Mouse (Mus musculus) midbrain, embryonic 11.5 days (tissue): ENCODE measurements around the gene Cct2. TPM values are rescaled to one million over a fixed set of nuclear protein-coding genes. Genes with fewer than 3 reads are reported as not detected.

ENCODE experiments used
- ATAC-seq: fragments of 200-750 bp; cut with Nextera tagmentation; 2 replicates; pipeline ENCODE4 v1.8.0; 2017; ENCODE audit warnings: moderate TSS enrichment, moderate library complexity; ENCODE audit not compliant: low FRiP score
- DNase-seq: peaks from one replicate; pipeline ENCODE4 v3.0.0; 2015; ENCODE audit warnings: low spot score; ENCODE audit errors: missing footprints
- H3K27ac ChIP-seq: fragments of 300-500 bp; sonication (generic); 2 replicates; pipeline ENCODE4 v1.5.1; 2014; ENCODE audit warnings: low read depth, low read length
- H3K27me3 ChIP-seq: fragments of 300-500 bp; sonication (generic); 2 replicates; pipeline ENCODE4 v1.6.1; 2014; ENCODE audit warnings: mild to moderate bottlenecking, low read length, moderate library complexity, mixed read lengths; ENCODE audit not compliant: control insufficient read depth, insufficient read depth
- H3K36me3 ChIP-seq: fragments of 300-500 bp; sonication (generic); 2 replicates; pipeline ENCODE4 v1.6.1; 2014; ENCODE audit warnings: mild to moderate bottlenecking, low read length, moderate library complexity, mixed read lengths; ENCODE audit not compliant: control insufficient read depth, insufficient read depth
- H3K4me1 ChIP-seq: fragments of 300-500 bp; sonication (generic); 2 replicates; pipeline ENCODE4 v1.6.1; 2014; ENCODE audit warnings: low read length; ENCODE audit not compliant: control insufficient read depth, insufficient read depth
- H3K4me2 ChIP-seq: fragments of 300-500 bp; sonication (generic); 2 replicates; pipeline ENCODE4 v1.6.1; 2014; ENCODE audit warnings: mild to moderate bottlenecking, moderate library complexity
- H3K4me3 ChIP-seq: fragments of 300-500 bp; sonication (generic); 2 replicates; pipeline ENCODE4 v1.5.1; 2014; ENCODE audit warnings: low read depth, low read length
- H3K9ac ChIP-seq: fragments of 300-500 bp; sonication (generic); 2 replicates; pipeline ENCODE4 v1.6.1; 2014; ENCODE audit warnings: low read length
- H3K9me3 ChIP-seq: fragments of 300-500 bp; sonication (generic); 2 replicates; pipeline ENCODE4 v1.6.1; 2016; ENCODE audit warnings: low read length; ENCODE audit not compliant: control insufficient read depth
- WGBS: fragments of 180-500 bp; shearing (Covaris S2); extraction: QIAGEN DNeasy Blood & Tissue Kit; methylation state at CpG from one replicate; pipeline ENCODE4 v1.1.7; 2014; 5-methylcytosine and 5-hydroxymethylcytosine counted together
- polyA plus RNA-seq: library from polyadenylated mRNA; unstranded; fragments of >200 nt; fragmentation: Nextera tagmentation; extraction: Ambion mirVana; gene quantifications from 2 replicates; pipeline ENCODE4 v1.2.1, GENCODE M21; 2014

The Cct2 gene
- polyA plus RNA-seq, 1 experiment from 2014 or later = 338 TPM

GRCm38 (mm10) chr10:117097116-117097698 lies 33.6 kb upstream of the Cct2 start:
- H3K27me3 ChIP-seq = no peaks in the 10 kb centered on the region
- H3K36me3 ChIP-seq = no peaks in the 10 kb centered on the region
- peaks cover 20% of the 10 kb centered on the region for H3K4me1 ChIP-seq
- H3K4me3 ChIP-seq = no peak overlapping the region
- WGBS = 72% methylated on average over 2 of the region's 2 CpGs
- DNase-seq = no peak
- H3K4me2 ChIP-seq = no peak overlapping the region
- H3K9ac ChIP-seq = no peak overlapping the region
- no peak for ATAC-seq
- no peaks in the 10 kb centered on the region for H3K9me3 ChIP-seq
- H3K27ac ChIP-seq = no peak overlapping the region

- ATAC-seq (no peak), DNase-seq (no peak)
- Histone ChIP-seq H3K9me3 (no peaks in the 10 kb centered on the region), H3K4me2 (no peak overlapping the region), H3K36me3 (no peaks in the 10 kb centered on the region), H3K9ac (no peak overlapping the region), H3K27ac (no peak overlapping the region), H3K4me1 (peaks cover 20% of the 10 kb centered on the region), H3K27me3 (no peaks in the 10 kb centered on the region), H3K4me3 (no peak overlapping the region)
- WGBS = 88% methylated on average over 6 of the region's 6 CpGs
Measured at GRCm38 (mm10) chr10:117096096-117096495, 32.5 kb upstream of the Cct2 start.

- no peaks in the 10 kb centered on the region for H3K36me3 ChIP-seq
- peak; percentile 92 for DNase-seq
- 19% methylated on average over 15 of the region's 15 CpGs for WGBS
- H3K27ac ChIP-seq = peak overlapping the region; percentile 86
- no peak overlapping the region for H3K4me3 ChIP-seq
- no peaks in the 10 kb centered on the region for H3K27me3 ChIP-seq
- H3K4me2 ChIP-seq = peak overlapping the region; percentile 6
- peak overlapping the region; percentile 24; the same call in 1 of the 2 replicates for H3K9ac ChIP-seq
- H3K9me3 ChIP-seq = no peaks in the 10 kb centered on the region
- ATAC-seq = peak; percentile 95
- H3K4me1 ChIP-seq = peaks cover 20% of the 10 kb centered on the region
Measured at GRCm38 (mm10) chr10:117094504-117095329, 31.1 kb upstream of the Cct2 start.

GRCm38 (mm10) chr10:117089628-117090027 lies 26.0 kb upstream of the Cct2 start:
- H3K9ac ChIP-seq = no peak overlapping the region
- WGBS = 80% methylated on average over 4 of the region's 4 CpGs
- no peak overlapping the region for H3K4me2 ChIP-seq
- H3K4me1 ChIP-seq = peaks cover 10% of the 10 kb centered on the region
- H3K27ac ChIP-seq = no peak overlapping the region
- no peak overlapping the region for H3K4me3 ChIP-seq
- no peaks in the 10 kb centered on the region for H3K9me3 ChIP-seq
- ATAC-seq (no peak), DNase-seq (no peak)
- H3K27me3 ChIP-seq = no peaks in the 10 kb centered on the region
- H3K36me3 ChIP-seq = no peaks in the 10 kb centered on the region

GRCm38 (mm10) chr10:117081914-117082359 lies 18.3 kb upstream of the Cct2 start:
- Histone ChIP-seq H3K9me3 (no peaks in the 10 kb centered on the region), H3K36me3 (peaks cover 5% of the 10 kb centered on the region; the same call in 1 of the 2 replicates), H3K4me1 (no peaks in the 10 kb centered on the region), H3K9ac (no peak overlapping the region), H3K4me2 (no peak overlapping the region), H3K27ac (no peak overlapping the region), H3K4me3 (no peak overlapping the region), H3K27me3 (no peaks in the 10 kb centered on the region)
- DNase-seq = no peak
- no peak for ATAC-seq
- WGBS = 86% methylated on average over 2 of the region's 2 CpGs

- H3K36me3 ChIP-seq = peaks cover 10% of the 10 kb centered on the region
- 77% methylated on average over 4 of the region's 4 CpGs for WGBS
- no peaks in the 10 kb centered on the region for H3K27me3 ChIP-seq
Measured at GRCm38 (mm10) chr10:117081326-117081725, 17.7 kb upstream of the Cct2 start.

GRCm38 (mm10) chr10:117078284-117078683 lies 14.7 kb upstream of the Cct2 start:
- H3K4me2 ChIP-seq = no peak overlapping the region
- H3K27ac ChIP-seq = no peak overlapping the region
- no peak overlapping the region for H3K9ac ChIP-seq
- H3K4me1 ChIP-seq = no peaks in the 10 kb centered on the region
- ATAC-seq (no peak), DNase-seq (no peak)
- peaks cover 14% of the 10 kb centered on the region for H3K36me3 ChIP-seq
- 75% methylated on average over 6 of the region's 6 CpGs for WGBS
- H3K27me3 ChIP-seq = no peaks in the 10 kb centered on the region
- H3K9me3 ChIP-seq = no peaks in the 10 kb centered on the region
- H3K4me3 ChIP-seq = no peak overlapping the region

More at GRCm38 (mm10) chr10:117081326-117081725, 17.7 kb upstream of the Cct2 start:
- DNase-seq (no peak), ATAC-seq (no peak)
- Histone ChIP-seq H3K9me3 (no peaks in the 10 kb centered on the region), H3K4me3 (no peak overlapping the region), H3K4me2 (no peak overlapping the region), H3K27ac (no peak overlapping the region), H3K4me1 (no peaks in the 10 kb centered on the region), H3K9ac (no peak overlapping the region)

- H3K36me3 ChIP-seq = peaks cover 11% of the 10 kb centered on the region
Measured at GRCm38 (mm10) chr10:117073176-117073575, 9.6 kb upstream of the Cct2 start.

GRCm38 (mm10) chr10:117072191-117072888 lies 8.7 kb upstream of the Cct2 start:
- Histone ChIP-seq H3K27ac (no peak overlapping the region), H3K4me3 (no peak overlapping the region), H3K36me3 (peaks cover 11% of the 10 kb centered on the region), H3K4me1 (no peaks in the 10 kb centered on the region), H3K4me2 (no peak overlapping the region), H3K27me3 (no peaks in the 10 kb centered on the region), H3K9ac (no peak overlapping the region), H3K9me3 (no peaks in the 10 kb centered on the region)
- DNase-seq (no peak), ATAC-seq (no peak)
- WGBS = 95% methylated on average over 18 of the region's 18 CpGs

More at GRCm38 (mm10) chr10:117073176-117073575, 9.6 kb upstream of the Cct2 start:
- H3K9ac ChIP-seq = no peak overlapping the region
- no peak for DNase-seq
- H3K4me3 ChIP-seq = no peak overlapping the region
- no peak for ATAC-seq
- H3K4me1 ChIP-seq = no peaks in the 10 kb centered on the region
- H3K4me2 ChIP-seq = no peak overlapping the region
- H3K9me3 ChIP-seq = no peaks in the 10 kb centered on the region
- WGBS = 91% methylated on average over 7 of the region's 7 CpGs
- H3K27me3 ChIP-seq = no peaks in the 10 kb centered on the region
- no peak overlapping the region for H3K27ac ChIP-seq
